Mouse (Mus musculus): ENCODE results near the gene Zscan22.
A peak's percentile ranks its signal among the peaks of the same experiment; 100 is the strongest.
"Not testable (repeated sequence)": the region's sequence is repeated elsewhere in the genome, so short reads cannot be mapped to it uniquely, and the experiment has no call there.

Zscan22 gene

DNA sequence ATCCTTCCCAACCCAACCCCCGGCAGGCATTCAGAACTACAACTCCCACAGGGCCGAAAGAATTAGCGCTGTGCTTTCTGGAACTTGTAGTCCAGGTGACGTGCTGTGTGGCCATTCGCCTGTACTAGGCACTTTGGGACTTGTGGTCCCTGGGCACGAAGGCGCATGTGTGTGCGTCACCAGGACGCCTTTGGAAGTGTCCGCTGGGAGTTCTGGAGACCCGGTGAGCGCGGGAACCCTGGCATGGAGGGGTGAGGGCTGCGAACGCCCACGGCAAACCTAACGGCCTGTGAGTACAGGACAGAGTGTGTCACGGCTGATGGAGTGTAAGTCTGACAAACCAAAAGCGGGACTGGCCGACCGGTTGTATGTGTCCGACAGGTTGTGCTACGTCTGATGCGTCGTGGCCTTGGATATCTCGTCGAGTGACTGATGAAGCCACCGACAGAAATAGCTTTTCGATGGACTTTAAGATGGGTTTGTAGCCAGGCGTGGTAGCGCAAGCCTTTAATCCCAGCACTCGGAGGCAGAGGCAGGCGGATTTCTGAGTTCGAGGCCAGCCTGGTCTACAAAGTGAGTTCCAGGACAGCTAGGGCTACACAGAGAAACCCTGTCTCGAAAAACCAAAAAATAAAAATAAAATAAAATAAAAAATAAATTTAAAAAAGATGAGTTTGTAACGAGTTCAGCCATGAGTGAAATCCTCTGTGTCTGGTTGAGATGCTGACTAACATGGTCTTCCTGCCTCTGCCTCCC, at the start of gene Zscan22:
Gene Zscan22 (plus strand): TSS at position 161 of the 756 bp plus-strand sequence.
- DNase-seq (ENCODE audit: low spot score): peak; percentile 88

DNA sequence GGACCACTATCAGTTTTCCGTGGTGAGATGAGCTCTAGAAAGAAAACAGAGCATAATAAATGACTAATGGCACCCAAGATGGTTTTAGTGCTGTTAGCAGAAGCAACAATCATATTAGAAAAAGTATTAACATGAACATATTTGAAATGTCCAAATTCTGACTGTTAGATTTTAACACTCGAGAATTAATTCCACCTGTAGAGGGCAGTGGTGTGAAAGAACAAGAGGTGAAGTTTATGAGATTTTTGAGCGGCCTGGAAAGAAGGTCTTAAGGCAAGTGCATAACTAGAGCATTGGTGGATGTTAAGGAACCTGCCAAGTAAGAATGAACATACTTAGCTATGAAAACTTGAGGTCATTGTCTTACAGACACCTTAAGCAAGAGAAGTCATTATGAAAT, 23.3 kb upstream of the Zscan22 start:
- DNase-seq (ENCODE audit: low spot score): no peak

DNA sequence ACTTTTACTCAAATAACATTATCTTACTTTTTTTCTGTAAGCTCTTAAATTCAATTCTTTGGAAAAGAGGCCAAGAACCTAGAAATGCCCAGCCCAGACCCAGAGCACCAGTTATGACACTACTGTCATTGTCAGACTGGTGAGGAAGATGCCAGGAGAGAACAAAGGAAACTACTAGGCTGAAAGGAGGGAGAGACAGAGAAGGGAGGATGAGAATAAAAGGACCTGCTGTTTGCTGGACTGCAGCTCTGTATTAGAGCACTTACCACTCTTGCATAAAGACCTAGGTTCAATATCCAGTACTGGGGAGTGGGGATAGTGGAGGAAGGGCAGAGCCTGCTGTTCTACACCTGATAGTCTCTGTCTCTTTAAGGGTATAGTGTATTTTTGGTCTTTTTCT, 17.6 kb upstream of the Zscan22 start:
- no peak for DNase-seq (ENCODE audit: low spot score)

DNA sequence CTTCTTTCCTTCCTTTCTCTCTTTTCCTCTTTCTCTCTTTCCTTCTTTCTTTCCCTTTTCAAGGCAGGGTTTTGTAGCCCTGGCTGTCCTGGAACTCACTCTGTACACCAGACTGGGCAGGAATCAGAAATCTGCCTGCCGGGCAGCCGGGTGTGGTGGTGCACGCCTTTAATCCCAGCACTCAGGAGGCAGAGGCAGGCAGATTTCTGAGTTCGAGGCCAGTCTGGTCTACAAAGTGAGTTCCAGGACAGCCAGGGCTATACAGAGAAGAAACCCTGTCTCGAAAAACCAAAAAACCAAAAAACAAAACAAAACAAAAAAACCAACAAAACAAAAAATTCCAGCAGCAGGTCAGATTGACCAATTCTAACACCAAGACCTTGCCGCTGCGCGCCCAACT, 17.1 kb upstream of the Zscan22 start:
- not testable (repeated sequence) for DNase-seq (ENCODE audit: low spot score)

DNA sequence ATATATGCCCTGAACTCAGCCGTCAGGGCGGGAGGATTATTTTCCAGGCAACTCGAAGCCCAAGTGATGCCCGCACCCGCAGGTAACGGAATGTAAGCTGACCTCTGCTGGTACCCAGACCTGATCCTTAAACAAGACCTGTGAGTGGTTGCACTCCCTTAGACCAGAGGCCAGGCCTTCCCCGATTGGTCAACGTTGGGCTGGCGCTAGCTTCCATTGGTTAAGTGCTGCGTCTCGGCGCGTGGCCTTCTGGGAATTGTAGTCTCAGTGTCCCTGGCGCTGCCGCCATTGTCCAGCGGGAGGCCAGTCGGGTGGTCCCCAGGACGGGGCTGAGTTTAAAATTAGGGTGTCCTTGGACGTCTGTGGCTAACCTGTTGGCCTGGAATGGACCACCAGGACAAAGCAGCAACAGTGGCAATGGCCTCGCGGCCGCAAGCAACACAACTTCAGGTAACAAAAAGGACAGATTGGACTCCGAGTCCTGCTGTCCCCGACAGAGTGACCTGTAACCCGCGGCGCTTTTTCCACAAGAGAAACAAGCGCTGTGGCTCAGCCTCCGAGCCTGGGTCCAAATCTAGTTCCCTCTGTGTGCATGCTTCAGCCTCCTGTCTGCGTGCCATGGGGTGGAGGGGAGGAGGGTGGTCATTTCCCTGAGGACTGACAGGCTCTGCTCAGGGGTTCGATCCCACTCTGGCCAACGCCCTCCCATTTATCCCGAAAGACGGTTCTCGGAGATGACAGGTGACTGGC, 16.5 kb upstream of the Zscan22 start, which contains the start of gene Zfp128:
Gene Zfp128 (plus strand): TSS at position 267 of the 750 bp plus-strand sequence.
- peak; percentile 93 for DNase-seq (ENCODE audit: low spot score)

DNA sequence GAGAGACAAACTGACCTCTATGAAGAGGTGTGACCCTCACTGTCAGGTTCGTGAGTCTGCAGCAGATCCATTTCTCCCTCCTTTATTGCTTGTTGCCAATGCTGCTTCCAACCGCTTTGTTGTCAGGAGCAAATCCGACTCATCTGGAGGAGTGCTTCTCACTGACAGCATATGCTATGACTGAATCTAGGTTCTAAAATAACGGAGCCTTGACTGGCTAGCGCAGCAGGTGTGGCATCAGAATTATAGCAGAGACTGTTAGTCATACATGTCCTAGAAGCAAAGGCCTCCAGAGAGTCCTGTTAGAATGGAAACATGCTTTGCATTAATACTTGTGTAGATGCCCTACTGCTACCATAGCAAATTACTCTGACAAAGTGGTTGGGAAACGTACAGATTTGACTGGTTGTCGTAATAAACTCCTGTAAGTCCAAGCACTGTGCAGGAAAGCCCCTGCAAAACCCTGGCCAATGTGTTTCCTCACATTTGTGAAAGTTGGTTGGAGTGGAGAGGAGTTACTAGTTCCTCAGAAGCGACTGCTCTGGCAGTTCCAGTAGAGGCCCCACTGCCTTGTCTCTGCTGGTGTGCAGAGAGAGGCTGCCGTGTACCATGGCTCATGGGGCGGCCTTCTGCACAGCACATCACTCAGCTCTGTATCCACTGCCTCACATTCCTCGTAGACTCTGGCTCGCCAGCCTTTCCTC, 10.9 kb upstream of the Zscan22 start:
- no peak for DNase-seq (ENCODE audit: low spot score)

DNA sequence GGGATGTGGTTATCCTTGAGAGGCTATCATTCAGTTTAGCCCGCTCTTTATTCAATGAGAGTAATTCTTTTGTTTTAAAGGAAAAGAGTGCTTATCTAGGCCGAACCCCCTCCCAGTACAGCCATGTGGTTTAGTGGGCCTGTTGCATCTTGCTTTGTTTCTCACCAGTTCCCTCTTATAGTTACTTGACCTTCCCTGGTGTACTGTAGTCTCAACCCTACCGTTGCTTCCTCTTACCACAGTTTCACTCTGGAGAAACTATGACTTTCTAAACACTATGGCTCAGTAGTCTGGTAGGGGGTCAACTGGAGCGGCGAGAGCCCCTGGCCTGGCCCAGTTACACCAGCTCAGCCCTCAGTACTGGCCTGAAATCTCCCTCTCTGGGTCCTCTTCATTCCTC, 10.0 kb upstream of the Zscan22 start:
- DNase-seq (ENCODE audit: low spot score): no peak

DNA sequence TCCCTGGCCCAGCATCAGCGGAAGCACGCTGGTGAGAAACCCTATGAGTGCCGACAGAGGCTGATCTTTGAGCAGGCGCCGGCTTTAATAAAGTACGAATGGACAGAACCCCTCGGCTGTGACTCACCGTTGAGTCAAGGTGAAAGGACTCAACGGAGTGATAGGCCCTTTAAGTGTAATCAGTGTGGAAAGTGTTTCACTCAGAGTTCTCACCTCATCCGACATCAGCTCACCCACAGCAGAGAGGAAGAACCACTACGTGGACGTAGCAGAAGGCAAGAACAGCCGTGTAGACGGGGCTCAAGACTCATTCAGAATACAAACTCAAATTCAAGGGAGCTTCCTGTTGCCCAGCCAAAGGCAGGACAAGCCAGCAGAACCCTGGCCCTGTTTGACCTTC, 6.7 kb upstream of the Zscan22 start:
- no peak for DNase-seq (ENCODE audit: low spot score)

DNA sequence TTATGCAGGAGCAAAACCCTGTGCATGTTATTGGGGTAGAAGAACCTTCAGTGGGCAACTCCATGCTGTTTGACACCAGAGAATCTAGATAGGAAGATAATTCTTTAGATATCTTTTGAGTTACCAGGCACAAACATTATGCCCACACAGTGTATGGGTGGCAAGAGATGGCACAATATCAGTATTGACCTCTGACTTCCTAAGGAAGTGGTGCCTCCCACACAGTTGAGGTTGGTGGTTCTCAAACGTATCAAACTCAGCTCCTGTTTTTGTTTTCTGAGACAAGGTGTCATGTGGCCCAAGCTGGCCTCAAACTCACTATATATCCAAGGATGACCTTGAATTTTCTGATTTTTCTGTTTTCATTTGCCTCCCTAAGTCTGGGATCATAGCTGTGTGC, 6.3 kb upstream of the Zscan22 start:
- DNase-seq (ENCODE audit: low spot score): no peak

DNA sequence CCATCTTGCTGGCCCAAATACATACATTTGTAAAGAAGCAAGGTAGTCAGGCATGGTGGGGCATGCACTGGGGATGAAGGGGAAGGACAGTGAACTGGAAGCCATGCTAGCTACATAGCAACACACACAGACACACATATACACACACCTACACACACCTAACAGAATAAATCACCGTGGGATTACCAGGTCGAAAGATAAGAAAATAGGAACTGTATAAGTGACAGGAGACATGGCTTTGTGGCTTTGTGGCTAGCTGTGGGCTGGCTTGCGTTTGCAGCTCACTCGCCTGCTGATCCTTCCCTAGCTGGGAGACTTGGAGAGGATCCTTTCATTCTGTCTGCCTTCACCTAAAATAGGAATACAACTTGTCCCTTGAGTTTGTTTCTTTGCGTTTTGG, 3.9 kb downstream of the Zscan22 start:
- DNase-seq (ENCODE audit: low spot score): no peak

DNA sequence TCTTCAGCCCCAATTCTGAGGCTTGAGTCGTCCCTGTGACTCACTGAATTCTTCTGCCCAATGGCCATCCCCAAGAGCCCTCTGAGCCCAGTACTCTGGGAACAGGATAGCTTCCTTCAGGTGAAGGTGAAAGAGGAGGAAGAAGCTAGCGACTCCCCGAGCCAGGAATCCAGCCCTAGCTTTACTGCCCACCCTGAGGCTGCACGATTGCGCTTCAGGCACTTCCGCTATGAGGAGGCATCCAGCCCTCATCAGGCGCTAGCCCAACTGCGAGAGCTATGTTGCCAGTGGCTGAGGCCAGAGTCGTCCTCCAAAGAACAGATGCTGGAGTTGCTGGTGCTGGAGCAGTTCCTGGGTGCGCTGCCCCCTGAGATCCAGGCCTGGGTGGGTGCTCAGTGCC, 6.0 kb downstream of the Zscan22 start:
- DNase-seq (ENCODE audit: low spot score): no peak

DNA sequence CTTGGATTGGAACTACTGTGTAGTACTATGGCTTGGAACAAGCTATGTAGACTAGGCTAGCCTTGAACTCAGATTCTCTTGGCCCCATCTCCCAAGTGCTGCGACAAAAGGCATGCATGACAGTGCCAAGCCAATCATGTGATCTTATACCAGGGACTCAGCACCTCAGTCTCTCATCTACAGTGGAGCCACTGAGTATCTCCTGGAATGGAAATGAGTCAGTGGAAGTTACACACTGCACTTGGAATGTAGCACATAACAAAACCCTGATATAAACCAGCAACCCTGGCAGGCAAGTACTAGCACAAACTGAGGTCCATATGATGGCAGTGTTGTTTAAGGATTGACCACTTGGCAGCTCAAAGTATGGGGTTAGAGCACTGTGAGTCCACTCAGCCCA, 7.5 kb downstream of the Zscan22 start:
- no peak for DNase-seq (ENCODE audit: low spot score)

DNA sequence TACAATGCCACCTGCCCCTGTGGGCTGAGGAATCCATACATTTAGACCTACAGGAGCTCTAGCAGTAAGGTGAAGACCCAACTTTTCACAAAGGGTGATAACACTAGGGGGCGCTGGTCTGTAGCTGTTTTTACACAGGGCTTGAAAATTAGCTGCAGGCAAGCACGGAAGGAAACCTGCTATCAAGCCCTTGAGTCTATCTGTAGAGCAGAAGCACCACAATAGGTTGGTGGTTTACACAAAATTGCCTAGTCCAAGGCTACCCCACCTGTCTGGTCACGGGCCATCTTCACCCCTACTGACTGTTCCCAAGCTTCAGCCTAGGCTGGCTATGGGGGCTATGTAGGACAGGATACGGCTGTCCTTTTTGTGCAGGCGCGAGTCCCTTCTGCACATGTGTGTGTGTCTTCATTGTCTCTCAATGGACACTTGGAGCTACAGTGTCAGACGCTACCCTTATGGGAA, 11.9 kb downstream of the Zscan22 start:
- peak; percentile 87 for DNase-seq (ENCODE audit: low spot score)

DNA sequence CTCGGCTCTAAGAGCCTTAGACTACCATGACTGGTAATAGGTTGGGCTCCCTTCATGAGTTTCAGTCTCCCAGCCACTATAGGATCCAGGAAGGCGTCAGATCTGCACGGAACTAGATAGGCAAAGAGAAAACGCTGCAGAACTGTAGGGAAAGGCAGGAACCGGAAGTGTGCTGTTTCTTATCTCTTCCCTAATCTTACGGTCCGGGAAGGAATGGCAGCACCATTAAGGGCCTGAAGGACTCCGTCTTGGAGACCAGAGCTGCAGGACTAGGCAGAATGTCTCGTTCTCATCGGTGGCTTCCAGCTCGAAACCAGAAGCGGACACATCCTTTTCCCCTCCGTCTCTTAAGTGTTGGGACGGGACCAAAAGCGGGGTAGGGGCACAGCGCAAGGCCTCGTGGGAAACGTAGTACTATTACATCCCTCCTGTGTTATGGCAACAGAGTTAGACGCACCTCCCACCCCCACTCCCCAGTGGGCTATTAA, 12.6 kb downstream of the Zscan22 start:
- DNase-seq (ENCODE audit: low spot score): peak; percentile 64

DNA sequence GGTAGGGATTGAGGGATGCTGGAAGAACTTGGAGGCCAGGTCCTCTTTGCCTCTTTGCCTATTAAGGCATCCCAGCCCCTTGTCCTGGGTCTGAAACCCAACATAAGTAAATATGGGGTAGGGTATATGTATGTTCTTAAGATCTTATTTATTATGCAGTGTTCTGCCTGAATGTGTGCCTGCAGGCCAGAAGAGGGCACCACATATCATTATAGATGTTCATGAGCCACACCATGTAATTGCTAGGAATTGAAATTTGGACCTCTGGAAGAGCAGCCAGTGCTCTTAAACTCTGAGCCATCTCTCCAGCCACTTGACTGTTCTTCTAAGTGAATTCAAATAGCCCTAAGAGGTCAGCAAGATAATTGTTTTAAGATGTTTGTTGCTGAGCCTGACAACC, 15.9 kb downstream of the Zscan22 start:
- no peak for DNase-seq (ENCODE audit: low spot score)

DNA sequence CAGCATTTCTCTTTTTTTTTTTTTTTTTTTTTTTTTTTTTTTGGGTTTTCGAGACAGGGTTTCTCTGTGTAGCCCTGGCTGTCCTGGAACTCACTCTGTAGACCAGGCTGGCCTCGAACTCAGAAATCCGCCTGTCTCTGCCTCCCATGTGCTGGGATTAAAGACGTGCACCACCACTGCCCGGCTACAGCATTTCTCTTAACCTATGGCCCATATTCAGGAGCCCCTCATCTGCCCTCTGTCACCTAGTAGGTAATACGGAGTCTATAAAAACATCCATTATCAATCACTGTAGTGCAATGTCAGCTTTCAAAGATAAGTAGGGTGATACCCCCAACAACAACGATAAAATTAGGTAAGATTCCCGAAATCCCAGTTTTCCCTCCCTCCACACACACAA, 22.9 kb downstream of the Zscan22 start:
- DNase-seq (ENCODE audit: low spot score): not testable (repeated sequence)

DNA sequence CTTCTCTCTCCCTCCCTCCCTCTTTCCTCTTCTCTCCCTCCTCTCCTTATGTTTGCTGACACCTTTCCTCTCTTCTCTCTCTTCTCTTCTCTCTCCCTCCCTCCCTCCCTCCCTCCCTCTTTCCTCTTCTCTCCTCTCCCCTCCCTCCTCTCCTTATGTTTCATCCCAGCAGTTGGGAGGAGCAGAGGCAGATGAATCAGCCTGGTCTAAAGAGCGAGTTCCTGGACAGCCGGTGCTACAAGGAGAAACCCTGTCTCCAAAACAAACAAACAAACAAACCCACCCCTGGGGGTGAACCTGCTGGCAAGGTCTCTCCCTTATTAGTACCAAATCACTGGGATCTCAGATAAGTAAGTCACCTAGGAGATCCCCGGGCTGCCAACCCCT, 23.7 kb downstream of the Zscan22 start:
- DNase-seq (ENCODE audit: low spot score): no peak

DNA sequence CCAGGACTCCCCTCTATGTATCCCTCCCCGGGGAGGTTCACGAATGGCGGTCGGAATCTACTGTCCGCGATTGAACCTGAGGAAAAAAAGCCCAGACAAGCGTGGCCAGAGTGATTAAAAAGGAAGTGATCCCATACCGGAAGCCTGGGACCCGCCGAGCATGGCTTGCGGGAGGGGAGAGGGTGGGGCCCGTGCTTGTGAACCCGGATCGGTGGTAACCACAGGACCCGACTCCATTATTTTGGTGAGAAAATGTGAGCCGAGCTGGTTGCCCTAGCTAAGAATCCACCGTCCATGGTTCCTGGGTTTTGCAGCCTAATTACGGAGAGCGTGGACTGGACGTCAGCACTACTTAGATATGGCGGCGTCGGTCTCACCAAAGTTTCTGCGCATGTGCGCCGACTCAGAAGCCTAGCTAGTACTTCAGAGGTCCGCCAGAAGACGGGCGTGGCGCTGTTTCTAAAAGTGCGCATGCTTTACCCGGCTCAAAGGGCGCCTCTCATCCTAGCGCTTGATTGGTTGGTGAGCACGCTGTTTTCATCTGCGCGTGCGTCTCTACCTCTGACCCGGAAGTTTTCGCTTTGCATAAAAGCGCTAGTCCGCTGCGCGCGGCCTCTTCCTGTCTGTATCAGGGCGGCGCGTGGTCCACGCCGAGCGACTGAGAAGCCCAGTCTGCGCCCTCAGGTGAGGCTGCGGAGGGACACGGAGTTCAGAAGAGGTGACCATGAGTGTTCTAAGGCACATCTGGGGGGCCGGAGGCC, 24.3 kb downstream of the Zscan22 start, which contains the start of gene Rps5:
Gene Rps5 (plus strand): TSS at position 586 of the 761 bp plus-strand sequence.
- DNase-seq (ENCODE audit: low spot score): peak; percentile 97

DNA sequence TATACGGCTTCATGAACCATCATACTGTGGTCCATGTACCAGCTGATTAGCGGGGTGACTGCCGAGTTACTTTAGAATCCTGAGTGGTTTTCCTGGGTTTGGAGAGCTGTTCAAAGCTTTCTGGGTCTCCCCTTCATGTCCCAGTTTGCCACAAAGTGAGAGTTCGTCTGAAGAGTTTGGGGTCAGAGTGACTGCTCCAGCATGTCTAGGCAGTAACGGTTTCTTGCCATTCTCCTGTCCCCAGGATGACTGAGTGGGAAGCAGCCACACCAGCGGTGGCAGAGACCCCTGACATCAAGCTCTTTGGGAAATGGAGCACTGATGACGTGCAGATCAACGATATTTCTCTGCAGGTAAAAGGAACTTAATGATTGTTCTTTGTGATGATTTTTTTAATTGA, 25.1 kb downstream of the Zscan22 start:
- DNase-seq (ENCODE audit: low spot score): no peak

DNA sequence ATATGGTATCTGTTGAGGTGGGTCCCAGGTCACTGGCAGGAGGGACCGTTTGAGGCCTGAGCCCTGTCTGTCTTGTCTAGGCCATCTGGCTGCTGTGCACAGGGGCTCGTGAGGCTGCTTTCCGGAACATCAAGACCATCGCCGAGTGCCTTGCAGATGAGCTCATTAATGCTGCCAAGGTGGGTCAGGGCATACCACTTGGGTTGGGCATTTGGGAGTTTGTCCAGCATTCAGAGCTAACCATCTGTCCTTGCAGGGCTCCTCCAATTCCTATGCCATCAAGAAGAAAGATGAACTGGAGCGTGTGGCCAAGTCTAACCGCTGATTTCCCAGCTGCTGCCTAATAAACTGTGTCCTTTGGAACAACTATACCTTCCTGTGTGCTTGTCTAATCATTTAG, 28.7 kb downstream of the Zscan22 start:
- no peak for DNase-seq (ENCODE audit: low spot score)

DNA sequence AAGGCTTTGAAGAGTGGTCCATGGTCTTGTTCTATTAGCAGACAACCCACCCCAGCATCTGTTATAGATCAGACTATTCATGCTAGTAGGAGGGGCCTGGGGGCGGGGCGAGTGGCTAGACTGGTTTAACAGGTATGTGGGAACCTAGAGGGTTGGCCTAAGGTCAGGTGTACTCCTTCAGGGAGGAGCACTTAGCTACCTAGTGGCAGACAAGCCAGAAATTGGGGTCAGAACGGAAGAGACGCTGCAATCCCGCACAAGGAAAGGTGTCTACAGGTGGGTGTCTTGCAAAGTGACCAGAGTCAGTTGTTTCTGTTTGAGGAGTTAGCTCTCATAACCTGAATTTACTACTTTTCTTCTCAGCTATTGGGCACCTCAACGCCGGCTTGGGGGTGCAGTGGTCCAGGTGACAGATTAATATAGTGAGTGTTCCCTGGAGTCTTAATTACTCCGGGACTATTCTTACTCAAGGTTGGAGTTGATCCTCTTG, 29.6 kb downstream of the Zscan22 start, which contains the start of gene Rnf225:
Gene Rnf225 (plus strand): TSS at position 226 of the 490 bp plus-strand sequence.
- peak; percentile 67 for DNase-seq (ENCODE audit: low spot score)

All from testis, postnatal 10 days (tissue).